Mouse (Mus musculus): Measurements from ENCODE around the gene Zfp11. TPM values are rescaled to one million over a fixed set of nuclear protein-coding genes. Genes with fewer than 3 reads are reported as not detected.

The Zfp11 gene
- polyA plus RNA-seq, 1 experiment from 2014 or later = 3.0 TPM

DNA sequence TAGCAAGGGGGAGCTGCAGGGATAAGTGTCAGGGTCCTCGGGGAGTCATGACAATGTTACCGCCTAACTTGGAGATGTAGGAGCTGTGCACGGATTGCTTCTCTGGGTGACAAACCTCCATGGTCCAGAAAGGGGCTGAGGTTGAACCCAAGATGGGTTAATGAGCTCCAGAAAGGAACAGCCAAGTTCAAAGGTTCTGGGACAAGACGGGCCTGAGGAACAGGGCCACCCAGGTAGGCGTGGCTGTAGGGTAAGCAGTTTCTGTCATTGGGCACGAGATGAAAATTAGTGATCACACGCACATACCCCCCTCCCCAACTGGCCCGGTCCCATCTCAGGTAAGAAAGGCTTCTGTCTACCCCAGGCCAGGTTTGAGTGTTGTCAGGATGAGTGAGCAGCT, 62.4 kb downstream of the Zfp11 start:
- no peak for ATAC-seq (replicated peaks; ENCODE audit: insufficient number of reproducible peaks, insufficient read depth, low FRiP score, low read depth)
- no peaks in the 10 kb centered on the region for H3K36me3 ChIP-seq
- WGBS = 76% methylated on average over 8 of the region's 8 CpGs
- H3K27me3 ChIP-seq = no peaks in the 10 kb centered on the region
- H3K4me2 ChIP-seq = no peak overlapping the region
- H3K27ac ChIP-seq = no peak overlapping the region
- H3K9ac ChIP-seq = no peak overlapping the region
- H3K4me3 ChIP-seq = no peak overlapping the region
- H3K9me3 ChIP-seq (replicated peaks) = no peaks in the 10 kb centered on the region
- no peaks in the 10 kb centered on the region for H3K4me1 ChIP-seq (replicated peaks)

Other genes starting within 250 kb of the Zfp11 start
- 22.9 and 28.0 TPM in 2 replicates for gene Sfswap, start 168.9 kb downstream of the Zfp11 start, polyA plus RNA-seq (2015; fragmentation: Nextera tagmentation; extraction: Ambion mirVana)
- gene Mmp17, start 85.9 kb downstream of the Zfp11 start, polyA plus RNA-seq (2015; fragmentation: Nextera tagmentation; extraction: Ambion mirVana) = 1.3 and 2.0 TPM in 2 replicates
- gene Sept14, start 38.4 kb upstream of the Zfp11 start, polyA plus RNA-seq (2015; fragmentation: Nextera tagmentation; extraction: Ambion mirVana) = not detected in 2 replicates
- gene Mrps17, start 45.4 kb upstream of the Zfp11 start, polyA plus RNA-seq (2015; fragmentation: Nextera tagmentation; extraction: Ambion mirVana) = 152 and 157 TPM in 2 replicates
- 299 and 399 TPM in 2 replicates for gene Nipsnap2, start 55.0 kb upstream of the Zfp11 start, polyA plus RNA-seq (2015; fragmentation: Nextera tagmentation; extraction: Ambion mirVana)
- 26.3 and 29.3 TPM in 2 replicates for gene Psph, start 117.3 kb upstream of the Zfp11 start, polyA plus RNA-seq (2015; fragmentation: Nextera tagmentation; extraction: Ambion mirVana)
- gene Sumf2, start 176.9 kb upstream of the Zfp11 start, polyA plus RNA-seq (2015; fragmentation: Nextera tagmentation; extraction: Ambion mirVana) = 20.8 and 26.2 TPM in 2 replicates
- gene Chchd2, start 217.4 kb upstream of the Zfp11 start, polyA plus RNA-seq (2015; fragmentation: Nextera tagmentation; extraction: Ambion mirVana) = 889 and 921 TPM in 2 replicates
- gene Zbed5, start 225.6 kb upstream of the Zfp11 start, polyA plus RNA-seq (2015; fragmentation: Nextera tagmentation; extraction: Ambion mirVana) = 2.1 and 2.6 TPM in 2 replicates
- 2.3 and 2.5 TPM in 2 replicates for gene Phkg1, start 228.4 kb upstream of the Zfp11 start, polyA plus RNA-seq (2015; fragmentation: Nextera tagmentation; extraction: Ambion mirVana)
- 2.0 and 2.8 TPM in 2 replicates for gene Nupr1l, start 238.4 kb upstream of the Zfp11 start, polyA plus RNA-seq (2015; fragmentation: Nextera tagmentation; extraction: Ambion mirVana)

Measured in heart, embryonic 15.5 days (tissue).